Mouse (Mus musculus) thymus, adult 2 months (tissue): ENCODE data around the gene Pdk3. TPM values are rescaled to one million over a fixed set of nuclear protein-coding genes. Genes with fewer than 3 reads are reported as not detected.

Experiments
- DNase-seq: peaks from one replicate; pipeline ENCODE4 v3.0.0; 2021
- H3K27ac ChIP-seq: fragments of 200-500 bp; 2 replicates; pipeline ENCODE4 v1.5.1; 2012; ENCODE audit warnings: low read length, control low read depth; ENCODE audit not compliant: control insufficient read depth, insufficient read depth
- H3K27me3 ChIP-seq: fragments of 200-500 bp; 2 replicates; pipeline ENCODE4 v1.6.1; 2012; ENCODE audit warnings: mild to moderate bottlenecking, low read length, moderate library complexity, mixed read lengths; ENCODE audit not compliant: control insufficient read depth, insufficient read depth
- H3K36me3 ChIP-seq: fragments of 200-500 bp; 2 replicates; pipeline ENCODE4 v1.6.1; 2012; ENCODE audit warnings: mild to moderate bottlenecking, low read length, moderate library complexity; ENCODE audit not compliant: control insufficient read depth, insufficient read depth
- H3K4me1 ChIP-seq: fragments of 200-500 bp; replicated peaks from 2 replicates; pipeline ENCODE4 v1.6.1; 2012; ENCODE audit warnings: low read length; ENCODE audit not compliant: control insufficient read depth, insufficient read depth
- H3K4me3 ChIP-seq: fragments of 200-500 bp; 2 replicates; pipeline ENCODE4 v1.5.1; 2012; ENCODE audit warnings: mild to moderate bottlenecking, low read length, control low read depth, moderate library complexity; ENCODE audit not compliant: control insufficient read depth, insufficient read depth
- CTCF ChIP-seq: fragments of 200-500 bp; IDR thresholded peaks from 2 replicates; pipeline ENCODE4 v1.5.1; 2012; ENCODE audit warnings: mild to moderate bottlenecking, control low read depth, low read length, moderate library complexity, borderline replicate concordance; ENCODE audit not compliant: control insufficient read depth, poor library complexity, insufficient read depth; ENCODE audit errors: extremely low read depth
- POLR2A ChIP-seq: fragments of 200-500 bp; IDR thresholded peaks from 2 replicates; pipeline ENCODE4 v1.6.1; 2012; ENCODE audit warnings: mild to moderate bottlenecking, low read length, control low read depth, moderate library complexity; ENCODE audit not compliant: control insufficient read depth, poor library complexity, insufficient read depth; ENCODE audit errors: extremely low read depth
- WGBS: fragments of 180-500 bp; shearing (Covaris S2); methylation state at CpG from one replicate; pipeline ENCODE4 v1.1.7; 2018; 5-methylcytosine and 5-hydroxymethylcytosine counted together
- polyA plus RNA-seq: library from polyadenylated mRNA; depleted of rRNA; stranded (reverse); fragments of >200 nt; gene quantifications from 2 replicates; pipeline ENCODE4 v1.2.3, GENCODE M21; 2012

Pdk3 gene
- polyA plus RNA-seq, 1 experiment: 22.5 TPM

- TF ChIP-seq POLR2A: no peak
- TF ChIP-seq CTCF: no peak
Observed at GRCm38 (mm10) chrX:93832337-93832884, 410 bp upstream of the Pdk3 start.

GRCm38 (mm10) chrX:93825787-93826186, 6.2 kb downstream of the Pdk3 start:
- H3K36me3 ChIP-seq: no peaks in the 10 kb centered on the region
- H3K4me3 ChIP-seq: no peak overlapping the region
- WGBS: 88% methylated on average over 2 of the region's 2 CpGs
- H3K4me1 ChIP-seq: no peaks in the 10 kb centered on the region
- TF ChIP-seq POLR2A (no peak), CTCF (no peak)
- no peak for DNase-seq
- no peak overlapping the region for H3K27ac ChIP-seq
- H3K27me3 ChIP-seq: no peaks in the 10 kb centered on the region

More at GRCm38 (mm10) chrX:93832337-93832884, 410 bp upstream of the Pdk3 start:
- Histone ChIP-seq H3K27me3 (no peaks in the 10 kb centered on the region), H3K27ac (peak overlapping the region; percentile 2; the same call in 1 of the 2 replicates), H3K4me3 (peak overlapping the region; percentile 96), H3K4me1 (peaks cover 2% of the 10 kb centered on the region; the same call in 1 of the 2 replicates), H3K36me3 (no peaks in the 10 kb centered on the region)
- 23% methylated on average over 13 of the region's 14 CpGs for WGBS
- no peak for DNase-seq

- TF ChIP-seq POLR2A (no peak), CTCF (no peak)
- no peaks in the 10 kb centered on the region for H3K4me1 ChIP-seq
- H3K36me3 ChIP-seq: no peaks in the 10 kb centered on the region
- DNase-seq: no peak
- no peak overlapping the region for H3K4me3 ChIP-seq
- WGBS: 88% methylated on average over 1 of the region's 1 CpGs
- no peak overlapping the region for H3K27ac ChIP-seq
- no peaks in the 10 kb centered on the region for H3K27me3 ChIP-seq
Observed at GRCm38 (mm10) chrX:93808040-93808439, 24.0 kb downstream of the Pdk3 start.

- no peak for TF ChIP-seq POLR2A
- Histone ChIP-seq H3K36me3 (no peaks in the 10 kb centered on the region), H3K27me3 (no peaks in the 10 kb centered on the region), H3K4me3 (no peak overlapping the region), H3K27ac (no peak overlapping the region), H3K4me1 (no peaks in the 10 kb centered on the region)
- DNase-seq: peak; percentile 53
Observed at GRCm38 (mm10) chrX:93793168-93793567, 38.8 kb downstream of the Pdk3 start.

- WGBS: 100% methylated on average over 1 of the region's 1 CpGs
- no peak for TF ChIP-seq POLR2A
- TF ChIP-seq CTCF: no peak
- Histone ChIP-seq H3K27me3 (no peaks in the 10 kb centered on the region), H3K4me1 (no peaks in the 10 kb centered on the region), H3K36me3 (no peaks in the 10 kb centered on the region), H3K27ac (no peak overlapping the region), H3K4me3 (no peak overlapping the region)
- no peak for DNase-seq
Observed at GRCm38 (mm10) chrX:93789562-93789961, 42.4 kb downstream of the Pdk3 start.

- H3K36me3 ChIP-seq: no peaks in the 10 kb centered on the region
- H3K4me1 ChIP-seq: no peaks in the 10 kb centered on the region
- H3K4me3 ChIP-seq: no peak overlapping the region
- TF ChIP-seq POLR2A (no peak), CTCF (no peak)
- no peaks in the 10 kb centered on the region for H3K27me3 ChIP-seq
- no peak overlapping the region for H3K27ac ChIP-seq
- DNase-seq: no peak
- WGBS: 98% methylated on average over 3 of the region's 3 CpGs
Observed at GRCm38 (mm10) chrX:93760770-93761169, 71.2 kb downstream of the Pdk3 start.

GRCm38 (mm10) chrX:93756867-93757455, 75.0 kb downstream of the Pdk3 start:
- WGBS: 87% methylated on average over 7 of the region's 7 CpGs
- H3K27ac ChIP-seq: no peak overlapping the region
- H3K36me3 ChIP-seq: no peaks in the 10 kb centered on the region
- no peak for DNase-seq
- TF ChIP-seq POLR2A: no peak
- no peak for TF ChIP-seq CTCF
- no peaks in the 10 kb centered on the region for H3K4me1 ChIP-seq
- H3K27me3 ChIP-seq: no peaks in the 10 kb centered on the region
- H3K4me3 ChIP-seq: no peak overlapping the region
